Mouse (Mus musculus) hindbrain, embryonic 16.5 days (tissue): ENCODE measurements at regions not wholly inside any gene's neighbourhood (a gene's known extent, or its start where the extent isn't known, plus 50 kb on each side); places are given as distances from the start of the nearest gene placed in this dataset.

Experiments
- ATAC-seq: fragments of 200-750 bp; cut with Nextera tagmentation; 2 replicates; pipeline ENCODE4 v1.8.0; 2017; ENCODE audit warnings: moderate TSS enrichment, moderate library complexity
- H3K27ac ChIP-seq: fragments of 300-500 bp; sonication (generic); 2 replicates; pipeline ENCODE4 v1.5.1; 2014; ENCODE audit warnings: low read depth, mild to moderate bottlenecking, control low read depth, low read length, moderate library complexity
- H3K27me3 ChIP-seq: fragments of 300-500 bp; sonication (generic); replicated peaks from 2 replicates; pipeline ENCODE4 v1.6.1; 2014; ENCODE audit warnings: low read length; ENCODE audit not compliant: control insufficient read depth, insufficient read depth
- H3K36me3 ChIP-seq: fragments of 300-500 bp; sonication (generic); 2 replicates; pipeline ENCODE4 v1.6.1; 2014; ENCODE audit warnings: mild to moderate bottlenecking, low read length, moderate library complexity, mixed read lengths; ENCODE audit not compliant: control insufficient read depth, insufficient read depth
- H3K4me1 ChIP-seq: fragments of 300-500 bp; sonication (generic); 2 replicates; pipeline ENCODE4 v1.6.1; 2014; ENCODE audit warnings: low read depth, low read length; ENCODE audit not compliant: control insufficient read depth, insufficient read depth
- H3K4me2 ChIP-seq: fragments of 300-500 bp; sonication (generic); 2 replicates; pipeline ENCODE4 v1.6.1; 2014; ENCODE audit warnings: mild to moderate bottlenecking, low read length, control low read depth, moderate library complexity
- H3K4me3 ChIP-seq: fragments of 300-500 bp; sonication (generic); 2 replicates; pipeline ENCODE4 v1.5.1; 2014; ENCODE audit warnings: mild to moderate bottlenecking, low read length, control low read depth, moderate library complexity
- H3K9ac ChIP-seq: fragments of 300-500 bp; sonication (generic); 2 replicates; pipeline ENCODE4 v1.6.1; 2014; ENCODE audit warnings: low read depth, mild to moderate bottlenecking, control low read depth, low read length, moderate library complexity
- H3K9me3 ChIP-seq: fragments of 300-500 bp; sonication (generic); 2 replicates; pipeline ENCODE4 v1.6.1; 2014; ENCODE audit warnings: mild to moderate bottlenecking, low read length, moderate library complexity; ENCODE audit not compliant: control insufficient read depth
- WGBS: fragments of 180-500 bp; shearing (Covaris S2); extraction: QIAGEN DNeasy Blood & Tissue Kit; methylation state at CpG from one replicate; pipeline ENCODE4 v1.1.7; 2014; 5-methylcytosine and 5-hydroxymethylcytosine counted together

- Histone ChIP-seq H3K4me1 (no peaks in the 10 kb centered on the region), H3K9me3 (no peaks in the 10 kb centered on the region), H3K4me2 (no peak overlapping the region), H3K27me3 (no peaks in the 10 kb centered on the region), H3K9ac (no peak overlapping the region), H3K27ac (no peak overlapping the region), H3K4me3 (no peak overlapping the region), H3K36me3 (no peaks in the 10 kb centered on the region)
- WGBS = 89% methylated on average over 8 of the region's 8 CpGs
- ATAC-seq = no peak
These were observed 211.5 kb upstream of the Tle1 start for GRCm38 (mm10) chr4:72412100-72412788.

- H3K4me1 ChIP-seq = no peaks in the 10 kb centered on the region
- no peak for ATAC-seq
- no peak overlapping the region for H3K4me3 ChIP-seq
- no peak overlapping the region for H3K4me2 ChIP-seq
- no peak overlapping the region for H3K9ac ChIP-seq
- H3K36me3 ChIP-seq = no peaks in the 10 kb centered on the region
- 95% methylated on average over 3 of the region's 3 CpGs for WGBS
- no peaks in the 10 kb centered on the region for H3K27me3 ChIP-seq
- H3K9me3 ChIP-seq = no peaks in the 10 kb centered on the region
- no peak overlapping the region for H3K27ac ChIP-seq
These were observed 210.6 kb upstream of the Tle1 start for GRCm38 (mm10) chr4:72411343-72411742.

GRCm38 (mm10) chr4:72400759-72401158 is 200.0 kb upstream of the Tle1 start:
- no peaks in the 10 kb centered on the region for H3K9me3 ChIP-seq
- H3K9ac ChIP-seq = no peak overlapping the region
- H3K27me3 ChIP-seq = no peaks in the 10 kb centered on the region
- H3K4me3 ChIP-seq = no peak overlapping the region
- H3K4me2 ChIP-seq = no peak overlapping the region
- 79% methylated on average over 1 of the region's 1 CpGs for WGBS
- no peak for ATAC-seq
- H3K4me1 ChIP-seq = no peaks in the 10 kb centered on the region
- H3K36me3 ChIP-seq = no peaks in the 10 kb centered on the region
- no peak overlapping the region for H3K27ac ChIP-seq

GRCm38 (mm10) chr4:72391887-72392435 is 191.2 kb upstream of the Tle1 start:
- Histone ChIP-seq H3K4me2 (no peak overlapping the region), H3K4me3 (no peak overlapping the region), H3K27ac (no peak overlapping the region), H3K9me3 (no peaks in the 10 kb centered on the region), H3K36me3 (no peaks in the 10 kb centered on the region), H3K9ac (no peak overlapping the region), H3K4me1 (no peaks in the 10 kb centered on the region), H3K27me3 (no peaks in the 10 kb centered on the region; the same call in none of the 2 replicates)
- WGBS = 66% methylated on average over 3 of the region's 3 CpGs
- peak; percentile 45 for ATAC-seq

- Histone ChIP-seq H3K4me1 (0 out of 2 replicates have a peak, but pooled peaks cover 3% of the 10 kb centered on the region), H3K4me3 (no peak overlapping the region), H3K9ac (no peak overlapping the region), H3K27ac (no peak overlapping the region), H3K36me3 (no peaks in the 10 kb centered on the region), H3K27me3 (no peaks in the 10 kb centered on the region; the same call in none of the 2 replicates), H3K4me2 (no peak overlapping the region), H3K9me3 (no peaks in the 10 kb centered on the region)
- no peak for ATAC-seq
- 85% methylated on average over 5 of the region's 5 CpGs for WGBS
These were observed 189.3 kb upstream of the Tle1 start for GRCm38 (mm10) chr4:72389811-72390625.

GRCm38 (mm10) chr4:72384901-72385264 is 184.2 kb upstream of the Tle1 start:
- Histone ChIP-seq H3K36me3 (no peaks in the 10 kb centered on the region), H3K4me2 (peak overlapping the region; percentile 6), H3K4me1 (peaks cover 17% of the 10 kb centered on the region), H3K9me3 (no peaks in the 10 kb centered on the region), H3K27ac (no peak overlapping the region; the same call in 1 of the 2 replicates), H3K4me3 (no peak overlapping the region), H3K27me3 (no peaks in the 10 kb centered on the region; the same call in none of the 2 replicates), H3K9ac (no peak overlapping the region)
- ATAC-seq = peak; percentile 91
- WGBS = 12% methylated on average over 12 of the region's 12 CpGs

GRCm38 (mm10) chr4:72384259-72384900 is 183.7 kb upstream of the Tle1 start:
- peak; percentile 11; the same call in 1 of the 2 replicates for ATAC-seq

GRCm38 (mm10) chr4:72383729-72384128 is 183.0 kb upstream of the Tle1 start:
- no peak overlapping the region for H3K27ac ChIP-seq
- no peaks in the 10 kb centered on the region for H3K9me3 ChIP-seq
- ATAC-seq = no peak
- no peak overlapping the region for H3K4me3 ChIP-seq
- 26% methylated on average over 2 of the region's 2 CpGs for WGBS
- no peak overlapping the region for H3K4me2 ChIP-seq
- H3K4me1 ChIP-seq = peaks cover 17% of the 10 kb centered on the region
- no peak overlapping the region for H3K9ac ChIP-seq
- no peaks in the 10 kb centered on the region; the same call in 1 of the 2 replicates for H3K27me3 ChIP-seq
- no peaks in the 10 kb centered on the region for H3K36me3 ChIP-seq

More at GRCm38 (mm10) chr4:72384259-72384900, 183.7 kb upstream of the Tle1 start:
- Histone ChIP-seq H3K9me3 (no peaks in the 10 kb centered on the region), H3K4me2 (peak overlapping the region; percentile 6), H3K27ac (no peak overlapping the region; the same call in 1 of the 2 replicates), H3K36me3 (no peaks in the 10 kb centered on the region), H3K4me1 (peaks cover 17% of the 10 kb centered on the region), H3K27me3 (no peaks in the 10 kb centered on the region; the same call in 1 of the 2 replicates), H3K4me3 (no peak overlapping the region), H3K9ac (no peak overlapping the region)
- WGBS = 41% methylated on average over 5 of the region's 5 CpGs
